Mouse (Mus musculus) embryonic facial prominence, embryonic 13.5 days (tissue): ENCODE measurements around the gene Aqr. TPM values are rescaled to one million over a fixed set of nuclear protein-coding genes. Genes with fewer than 3 reads are reported as not detected.

Experiments used
- ATAC-seq: fragments of 200-750 bp; cut with Nextera tagmentation; 2 replicates; pipeline ENCODE4 v1.8.0; 2017; ENCODE audit warnings: low read depth; ENCODE audit not compliant: insufficient number of reproducible peaks, insufficient read depth, low FRiP score, low TSS enrichment
- H3K27ac ChIP-seq: fragments of 300-500 bp; sonication (generic); 2 replicates; pipeline ENCODE4 v1.5.1; 2015; ENCODE audit warnings: moderate library complexity, mild to moderate bottlenecking, inconsistent platforms
- H3K27me3 ChIP-seq: fragments of 300-500 bp; sonication (generic); 2 replicates; pipeline ENCODE4 v1.6.1; 2015; ENCODE audit warnings: mild to moderate bottlenecking, inconsistent platforms
- H3K36me3 ChIP-seq: fragments of 300-500 bp; sonication (generic); 2 replicates; pipeline ENCODE4 v1.6.1; 2015; ENCODE audit warnings: mild to moderate bottlenecking, inconsistent platforms
- H3K4me1 ChIP-seq: fragments of 300-500 bp; sonication (generic); 2 replicates; pipeline ENCODE4 v1.6.1; 2015; ENCODE audit warnings: inconsistent platforms
- H3K4me2 ChIP-seq: fragments of 300-500 bp; sonication (generic); 2 replicates; pipeline ENCODE4 v1.6.1; 2015; ENCODE audit warnings: moderate library complexity, mild to moderate bottlenecking, inconsistent platforms
- H3K4me3 ChIP-seq: fragments of 300-500 bp; sonication (generic); 2 replicates; pipeline ENCODE4 v1.5.1; 2015; ENCODE audit warnings: mild to moderate bottlenecking, inconsistent platforms
- H3K9ac ChIP-seq: fragments of 300-500 bp; sonication (generic); 2 replicates; pipeline ENCODE4 v1.6.1; 2015; ENCODE audit warnings: mild to moderate bottlenecking, inconsistent platforms
- H3K9me3 ChIP-seq: fragments of 300-500 bp; sonication (generic); 2 replicates; pipeline ENCODE4 v1.6.1; 2016; ENCODE audit warnings: inconsistent platforms
- WGBS: fragments of 180-500 bp; shearing (Covaris S2); methylation state at CpG from one replicate; pipeline ENCODE4 v1.1.7; 2015; ENCODE audit warnings: mixed read lengths; 5-methylcytosine and 5-hydroxymethylcytosine counted together
- polyA plus RNA-seq: library from polyadenylated mRNA; unstranded; fragments of >200 nt; fragmentation: Nextera tagmentation; extraction: Ambion mirVana; gene quantifications from 2 replicates; pipeline ENCODE4 v1.2.1, GENCODE M21; 2015

The Aqr gene
- polyA plus RNA-seq, 1 experiment from 2014 or later: 48.1 TPM

- H3K4me3 ChIP-seq: no peak overlapping the region
- peaks cover 35% of the 10 kb centered on the region for H3K36me3 ChIP-seq
- H3K9ac ChIP-seq: no peak overlapping the region
- no peaks in the 10 kb centered on the region for H3K27me3 ChIP-seq
- ATAC-seq: no peak
- H3K4me1 ChIP-seq: peaks cover 5% of the 10 kb centered on the region; the same call in 1 of the 2 replicates
- WGBS: 89% methylated on average over 4 of the region's 4 CpGs
- H3K9me3 ChIP-seq: no peaks in the 10 kb centered on the region
- H3K27ac ChIP-seq: no peak overlapping the region
- no peak overlapping the region for H3K4me2 ChIP-seq
Observed at GRCm38 (mm10) chr2:114097627-114098026, 89.2 kb downstream of the Aqr start.

GRCm38 (mm10) chr2:114096570-114096969 lies 90.3 kb downstream of the Aqr start:
- no peaks in the 10 kb centered on the region for H3K27me3 ChIP-seq
- ATAC-seq: no peak
- no peak overlapping the region for H3K9ac ChIP-seq
- H3K4me3 ChIP-seq: no peak overlapping the region
- H3K9me3 ChIP-seq: no peaks in the 10 kb centered on the region
- H3K4me1 ChIP-seq: peaks cover 5% of the 10 kb centered on the region; the same call in 1 of the 2 replicates
- H3K27ac ChIP-seq: no peak overlapping the region
- 92% methylated on average over 1 of the region's 1 CpGs for WGBS
- H3K4me2 ChIP-seq: no peak overlapping the region
- peaks cover 26% of the 10 kb centered on the region for H3K36me3 ChIP-seq

GRCm38 (mm10) chr2:114095348-114095747 lies 91.5 kb downstream of the Aqr start:
- WGBS: 82% methylated on average over 5 of the region's 5 CpGs
- no peak for ATAC-seq
- Histone ChIP-seq H3K27ac (no peak overlapping the region), H3K27me3 (no peaks in the 10 kb centered on the region), H3K36me3 (peaks cover 16% of the 10 kb centered on the region), H3K4me3 (no peak overlapping the region), H3K4me2 (no peak overlapping the region), H3K4me1 (peaks cover 5% of the 10 kb centered on the region; the same call in 1 of the 2 replicates), H3K9ac (no peak overlapping the region), H3K9me3 (no peaks in the 10 kb centered on the region)

- H3K27me3 ChIP-seq: no peaks in the 10 kb centered on the region
- no peak overlapping the region for H3K27ac ChIP-seq
- no peak overlapping the region for H3K4me2 ChIP-seq
- no peak overlapping the region for H3K9ac ChIP-seq
- WGBS: 100% methylated on average over 1 of the region's 1 CpGs
- no peak overlapping the region for H3K4me3 ChIP-seq
- no peaks in the 10 kb centered on the region for H3K9me3 ChIP-seq
- H3K4me1 ChIP-seq: peaks cover 5% of the 10 kb centered on the region; the same call in 1 of the 2 replicates
- peaks cover 9% of the 10 kb centered on the region for H3K36me3 ChIP-seq
- ATAC-seq: no peak
Observed at GRCm38 (mm10) chr2:114094696-114095095, 92.1 kb downstream of the Aqr start.

GRCm38 (mm10) chr2:114093577-114093976 lies 93.2 kb downstream of the Aqr start:
- WGBS: 60% methylated on average over 9 of the region's 9 CpGs
- no peak for ATAC-seq
- Histone ChIP-seq H3K27ac (no peak overlapping the region), H3K36me3 (0 out of 2 replicates have a peak, but pooled peaks cover 3% of the 10 kb centered on the region), H3K4me2 (no peak overlapping the region), H3K4me3 (no peak overlapping the region), H3K9me3 (no peaks in the 10 kb centered on the region), H3K4me1 (peaks cover 5% of the 10 kb centered on the region; the same call in 1 of the 2 replicates), H3K9ac (no peak overlapping the region), H3K27me3 (no peaks in the 10 kb centered on the region)

GRCm38 (mm10) chr2:114089862-114090261 lies 97.0 kb downstream of the Aqr start:
- H3K27ac ChIP-seq: no peak overlapping the region
- no peak for ATAC-seq
- WGBS: 87% methylated on average over 3 of the region's 3 CpGs

GRCm38 (mm10) chr2:114087271-114087670 lies 99.6 kb downstream of the Aqr start:
- H3K4me1 ChIP-seq: no peaks in the 10 kb centered on the region
- 47% methylated on average over 1 of the region's 1 CpGs for WGBS
- no peak for ATAC-seq

More at GRCm38 (mm10) chr2:114089862-114090261, 97.0 kb downstream of the Aqr start:
- no peak overlapping the region for H3K4me3 ChIP-seq
- no peaks in the 10 kb centered on the region for H3K9me3 ChIP-seq
- no peak overlapping the region for H3K4me2 ChIP-seq
- H3K9ac ChIP-seq: no peak overlapping the region
- H3K4me1 ChIP-seq: peaks cover 5% of the 10 kb centered on the region; the same call in 1 of the 2 replicates
- H3K36me3 ChIP-seq: no peaks in the 10 kb centered on the region
- H3K27me3 ChIP-seq: no peaks in the 10 kb centered on the region

GRCm38 (mm10) chr2:114071876-114072275 lies 114.9 kb downstream of the Aqr start:
- no peak for ATAC-seq
- H3K27me3 ChIP-seq: no peaks in the 10 kb centered on the region
- H3K4me1 ChIP-seq: no peaks in the 10 kb centered on the region
- WGBS: 77% methylated on average over 2 of the region's 2 CpGs
- no peaks in the 10 kb centered on the region for H3K9me3 ChIP-seq
- H3K36me3 ChIP-seq: no peaks in the 10 kb centered on the region
- no peak overlapping the region for H3K9ac ChIP-seq
- H3K27ac ChIP-seq: no peak overlapping the region
- H3K4me2 ChIP-seq: no peak overlapping the region
- no peak overlapping the region for H3K4me3 ChIP-seq

More at GRCm38 (mm10) chr2:114087271-114087670, 99.6 kb downstream of the Aqr start:
- Histone ChIP-seq H3K36me3 (no peaks in the 10 kb centered on the region), H3K9me3 (no peaks in the 10 kb centered on the region), H3K27me3 (no peaks in the 10 kb centered on the region), H3K4me2 (no peak overlapping the region), H3K9ac (no peak overlapping the region), H3K4me3 (no peak overlapping the region), H3K27ac (no peak overlapping the region)

GRCm38 (mm10) chr2:114066226-114066625 lies 120.6 kb downstream of the Aqr start:
- no peak overlapping the region for H3K27ac ChIP-seq
- 68% methylated on average over 3 of the region's 3 CpGs for WGBS
- no peaks in the 10 kb centered on the region for H3K36me3 ChIP-seq
- no peaks in the 10 kb centered on the region for H3K4me1 ChIP-seq
- H3K4me3 ChIP-seq: no peak overlapping the region
- no peaks in the 10 kb centered on the region for H3K27me3 ChIP-seq
- H3K9me3 ChIP-seq: no peaks in the 10 kb centered on the region
- ATAC-seq: no peak
- H3K4me2 ChIP-seq: no peak overlapping the region
- H3K9ac ChIP-seq: no peak overlapping the region

GRCm38 (mm10) chr2:114064004-114064403 lies 122.8 kb downstream of the Aqr start:
- no peak overlapping the region for H3K4me3 ChIP-seq
- ATAC-seq: no peak
- H3K27me3 ChIP-seq: no peaks in the 10 kb centered on the region
- H3K4me1 ChIP-seq: no peaks in the 10 kb centered on the region
- no peak overlapping the region for H3K9ac ChIP-seq
- no peak overlapping the region for H3K27ac ChIP-seq
- H3K36me3 ChIP-seq: no peaks in the 10 kb centered on the region
- WGBS: 71% methylated on average over 2 of the region's 2 CpGs
- no peaks in the 10 kb centered on the region for H3K9me3 ChIP-seq
- no peak overlapping the region for H3K4me2 ChIP-seq

GRCm38 (mm10) chr2:114060071-114060591 lies 126.7 kb downstream of the Aqr start:
- H3K9me3 ChIP-seq: no peaks in the 10 kb centered on the region
- no peak overlapping the region for H3K27ac ChIP-seq
- H3K27me3 ChIP-seq: 0 out of 2 replicates have a peak, but pooled peaks cover 3% of the 10 kb centered on the region
- H3K4me1 ChIP-seq: peaks cover 7% of the 10 kb centered on the region
- H3K36me3 ChIP-seq: no peaks in the 10 kb centered on the region
- H3K9ac ChIP-seq: no peak overlapping the region
- no peak overlapping the region for H3K4me3 ChIP-seq
- H3K4me2 ChIP-seq: no peak overlapping the region
- no peak for ATAC-seq
- 47% methylated on average over 6 of the region's 6 CpGs for WGBS

GRCm38 (mm10) chr2:114059608-114060007 lies 127.2 kb downstream of the Aqr start:
- no peaks in the 10 kb centered on the region for H3K36me3 ChIP-seq

More at GRCm38 (mm10) chr2:114059608-114060007, 127.2 kb downstream of the Aqr start:
- Histone ChIP-seq H3K4me3 (no peak overlapping the region), H3K27me3 (0 out of 2 replicates have a peak, but pooled peaks cover 3% of the 10 kb centered on the region), H3K4me1 (peaks cover 7% of the 10 kb centered on the region), H3K4me2 (no peak overlapping the region), H3K27ac (no peak overlapping the region), H3K9me3 (no peaks in the 10 kb centered on the region), H3K9ac (no peak overlapping the region)
- 81% methylated on average over 1 of the region's 1 CpGs for WGBS
- ATAC-seq: no peak
